Mouse (Mus musculus): ENCODE measurements around the gene Ifi35. TPM values are rescaled to one million over a fixed set of nuclear protein-coding genes. Genes with fewer than 3 reads are reported as not detected.

Ifi35 gene
- 24.3 and 24.7 TPM in 2 replicates for polyA plus RNA-seq (2011; ENCODE audit: insufficient read length, low read depth, missing spikeins)

GRCm38 (mm10) chr11:101448274-101448746 lies at the start of gene Ifi35:
TSS of gene Ifi35 (plus strand) at chr11:101448407.
- Histone ChIP-seq H3K27ac (ENCODE audit: insufficient read depth, low read length) (peak within 1 kb of the TSS; percentile 65), H3K4me1 (ENCODE audit: control insufficient read depth, insufficient read depth, low read length) (peaks cover 6% of the 10 kb centered on the region; the same call in 1 of the 2 replicates), H3K4me3 (ENCODE audit: insufficient read depth, low read length) (peak within 1 kb of the TSS; percentile 72)
- TF ChIP-seq CTCF (IDR thresholded peaks at IDR 0.05; ENCODE audit: borderline replicate concordance, insufficient read depth, low read length) (no peak), POLR2A (IDR thresholded peaks at IDR 0.05; ENCODE audit: low read depth, low read length) (peak; percentile 94)

- TF ChIP-seq POLR2A (IDR thresholded peaks at IDR 0.05; ENCODE audit: low read depth, low read length) (no peak), CTCF (IDR thresholded peaks at IDR 0.05; ENCODE audit: borderline replicate concordance, insufficient read depth, low read length) (no peak)
Measured at GRCm38 (mm10) chr11:101415306-101415705, 32.9 kb upstream of the Ifi35 start.

GRCm38 (mm10) chr11:101416433-101417100 lies 31.6 kb upstream of the Ifi35 start:
- H3K4me3 ChIP-seq (ENCODE audit: insufficient read depth, low read length), result peak overlapping the region; percentile 96
- H3K4me1 ChIP-seq (ENCODE audit: control insufficient read depth, insufficient read depth, low read length), result no peaks in the 10 kb centered on the region
- peak overlapping the region; percentile 14; the same call in 1 of the 2 replicates for H3K27ac ChIP-seq (ENCODE audit: insufficient read depth, low read length)
- no peak for TF ChIP-seq CTCF (IDR thresholded peaks at IDR 0.05; ENCODE audit: borderline replicate concordance, insufficient read depth, low read length)
- TF ChIP-seq POLR2A (IDR thresholded peaks at IDR 0.05; ENCODE audit: low read depth, low read length), result no peak

More at GRCm38 (mm10) chr11:101415306-101415705, 32.9 kb upstream of the Ifi35 start:
- no peak overlapping the region for H3K4me3 ChIP-seq (ENCODE audit: insufficient read depth, low read length)
- H3K4me1 ChIP-seq (ENCODE audit: control insufficient read depth, insufficient read depth, low read length), result no peaks in the 10 kb centered on the region
- H3K27ac ChIP-seq (ENCODE audit: insufficient read depth, low read length), result no peak overlapping the region

GRCm38 (mm10) chr11:101417101-101417855 lies 30.9 kb upstream of the Ifi35 start, which contains the start of gene Aarsd1:
TSS of gene Aarsd1 (minus strand) at chr11:101417615.
- no peak for TF ChIP-seq CTCF (IDR thresholded peaks at IDR 0.05; ENCODE audit: borderline replicate concordance, insufficient read depth, low read length)
- peak; percentile 81 for TF ChIP-seq POLR2A (IDR thresholded peaks at IDR 0.05; ENCODE audit: low read depth, low read length)
- Histone ChIP-seq H3K4me1 (ENCODE audit: control insufficient read depth, insufficient read depth, low read length) (no peaks in the 10 kb centered on the region), H3K27ac (ENCODE audit: insufficient read depth, low read length) (peak within 1 kb of the TSS; percentile 14; the same call in 1 of the 2 replicates), H3K4me3 (ENCODE audit: insufficient read depth, low read length) (peak within 1 kb of the TSS; percentile 96)

DNA sequence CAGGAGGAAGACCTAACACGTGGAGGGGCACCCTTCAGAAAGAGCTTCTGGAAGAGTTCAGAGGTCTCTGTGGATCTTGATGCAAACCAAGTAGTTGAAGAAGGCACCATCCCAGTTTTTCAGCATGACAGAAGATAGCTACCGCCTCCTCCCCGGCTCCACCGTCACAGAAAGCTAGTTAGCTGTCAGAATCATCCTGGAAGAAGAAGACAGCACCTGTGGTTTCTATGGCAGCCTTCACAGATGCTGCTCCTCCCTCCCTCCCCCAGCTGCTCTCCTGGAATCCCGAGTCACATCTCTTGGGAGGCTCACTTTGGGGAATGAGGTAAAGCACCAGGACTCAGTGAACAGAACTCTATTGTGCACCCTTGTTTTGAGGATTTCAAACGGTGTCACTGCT lies 29.2 kb upstream of the Ifi35 start:
- Histone ChIP-seq H3K4me3 (ENCODE audit: insufficient read depth, low read length) (no peak overlapping the region), H3K4me1 (ENCODE audit: control insufficient read depth, insufficient read depth, low read length) (no peaks in the 10 kb centered on the region; the same call in 1 of the 2 replicates), H3K27ac (ENCODE audit: insufficient read depth, low read length) (no peak overlapping the region)
- TF ChIP-seq CTCF (IDR thresholded peaks at IDR 0.05; ENCODE audit: borderline replicate concordance, insufficient read depth, low read length) (no peak), POLR2A (IDR thresholded peaks at IDR 0.05; ENCODE audit: low read depth, low read length) (no peak)

- no peak overlapping the region for H3K4me3 ChIP-seq (ENCODE audit: insufficient read depth, low read length)
- no peak for TF ChIP-seq CTCF (IDR thresholded peaks at IDR 0.05; ENCODE audit: borderline replicate concordance, insufficient read depth, low read length)
- TF ChIP-seq POLR2A (IDR thresholded peaks at IDR 0.05; ENCODE audit: low read depth, low read length), result no peak
- no peaks in the 10 kb centered on the region; the same call in 1 of the 2 replicates for H3K4me1 ChIP-seq (ENCODE audit: control insufficient read depth, insufficient read depth, low read length)
- no peak overlapping the region for H3K27ac ChIP-seq (ENCODE audit: insufficient read depth, low read length)
Measured at GRCm38 (mm10) chr11:101419610-101420009, 28.6 kb upstream of the Ifi35 start.

GRCm38 (mm10) chr11:101420148-101420547 lies 28.1 kb upstream of the Ifi35 start:
- no peak for TF ChIP-seq POLR2A (IDR thresholded peaks at IDR 0.05; ENCODE audit: low read depth, low read length)
- no peak for TF ChIP-seq CTCF (IDR thresholded peaks at IDR 0.05; ENCODE audit: borderline replicate concordance, insufficient read depth, low read length)
- no peaks in the 10 kb centered on the region; the same call in 1 of the 2 replicates for H3K4me1 ChIP-seq (ENCODE audit: control insufficient read depth, insufficient read depth, low read length)
- H3K4me3 ChIP-seq (ENCODE audit: insufficient read depth, low read length), result no peak overlapping the region
- no peak overlapping the region for H3K27ac ChIP-seq (ENCODE audit: insufficient read depth, low read length)

- Histone ChIP-seq H3K4me1 (ENCODE audit: control insufficient read depth, insufficient read depth, low read length) (peaks cover 2% of the 10 kb centered on the region; the same call in 1 of the 2 replicates), H3K4me3 (ENCODE audit: insufficient read depth, low read length) (peak within 1 kb of the TSS; percentile 81), H3K27ac (ENCODE audit: insufficient read depth, low read length) (peak within 1 kb of the TSS; percentile 90)
- TF ChIP-seq CTCF (IDR thresholded peaks at IDR 0.05; ENCODE audit: borderline replicate concordance, insufficient read depth, low read length) (no peak), POLR2A (IDR thresholded peaks at IDR 0.05; ENCODE audit: low read depth, low read length) (peak; percentile 64; the same call in 1 of the 2 replicates)
Measured at GRCm38 (mm10) chr11:101424105-101424851, 23.9 kb upstream of the Ifi35 start, which contains the start of gene Gm27029. TSS of gene Gm27029 (minus strand) at chr11:101424796.

Measured in embryonic fibroblast, embryonic 13.5 days (primary cell).